Mouse (Mus musculus) lung, adult 2 months (tissue): ENCODE results near the gene Gcm1. TPM values are rescaled to one million over a fixed set of nuclear protein-coding genes. Genes with fewer than 3 reads are reported as not detected.

Source experiments
- DNase-seq: peaks from one replicate; pipeline ENCODE4 v3.0.0; 2022
- H3K4me1 ChIP-seq: fragments of 200-500 bp; 2 replicates; pipeline ENCODE4 v1.6.1; 2011; ENCODE audit warnings: low read length; ENCODE audit not compliant: control insufficient read depth, insufficient read depth
- H3K4me3 ChIP-seq: fragments of 200-500 bp; replicated peaks from 2 replicates; pipeline ENCODE3; 2011; ENCODE audit warnings: low read depth, mild to moderate bottlenecking, control low read depth, low read length; ENCODE audit errors: extremely low read depth
- CTCF ChIP-seq: fragments of 200-500 bp; IDR thresholded peaks from 2 replicates; pipeline ENCODE4 v1.5.1; 2011; ENCODE audit warnings: mild to moderate bottlenecking, low read length, control low read depth; ENCODE audit not compliant: insufficient read depth
- POLR2A ChIP-seq: fragments of 200-500 bp; IDR thresholded peaks from 2 replicates; pipeline ENCODE4 v1.6.1; 2011; ENCODE audit warnings: low read depth, mild to moderate bottlenecking, control low read depth, low read length, borderline replicate concordance; ENCODE audit errors: extremely low read depth
- WGBS: fragments of 180-500 bp; shearing (Covaris S2); methylation state at CpG from one replicate; pipeline ENCODE4 v1.1.7; 2018; 5-methylcytosine and 5-hydroxymethylcytosine counted together
- polyA plus RNA-seq: library from polyadenylated mRNA; depleted of rRNA; stranded (reverse); fragments of >200 nt; gene quantifications from 2 replicates; pipeline ENCODE4 v1.2.3, GENCODE M21; 2012; rRNA removed

Gene Gcm1
- not detected in 2 replicates for polyA plus RNA-seq

DNA sequence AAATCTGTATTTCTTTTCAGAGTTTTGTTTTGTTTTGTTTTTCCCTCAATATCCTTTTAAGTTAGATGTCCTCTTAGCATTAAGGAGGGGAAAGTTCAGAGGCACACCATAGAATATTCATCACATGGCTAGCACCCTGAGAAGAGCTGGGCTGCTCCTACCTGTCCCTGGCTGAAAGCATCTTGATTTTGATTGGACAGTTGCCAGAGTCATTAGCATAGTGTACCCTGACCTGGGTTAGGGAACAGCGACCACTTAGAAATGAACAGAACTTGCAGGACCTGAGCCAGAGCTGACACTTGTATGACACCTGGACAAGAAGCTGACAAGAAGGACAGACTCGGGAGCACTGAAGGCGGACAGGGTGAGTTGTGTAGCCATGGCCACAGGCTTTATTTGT lies at the start of gene Gcm1:
Gcm1 (plus strand) TSS at position 248 of the 400 bp plus-strand sequence.
- 56% methylated on average over 3 of the region's 3 CpGs for WGBS
- no peaks in the 10 kb centered on the region for H3K4me1 ChIP-seq
- TF ChIP-seq POLR2A (no peak), CTCF (no peak)
- no peak for DNase-seq
- H3K4me3 ChIP-seq, result no peak within 1 kb of the TSS

DNA sequence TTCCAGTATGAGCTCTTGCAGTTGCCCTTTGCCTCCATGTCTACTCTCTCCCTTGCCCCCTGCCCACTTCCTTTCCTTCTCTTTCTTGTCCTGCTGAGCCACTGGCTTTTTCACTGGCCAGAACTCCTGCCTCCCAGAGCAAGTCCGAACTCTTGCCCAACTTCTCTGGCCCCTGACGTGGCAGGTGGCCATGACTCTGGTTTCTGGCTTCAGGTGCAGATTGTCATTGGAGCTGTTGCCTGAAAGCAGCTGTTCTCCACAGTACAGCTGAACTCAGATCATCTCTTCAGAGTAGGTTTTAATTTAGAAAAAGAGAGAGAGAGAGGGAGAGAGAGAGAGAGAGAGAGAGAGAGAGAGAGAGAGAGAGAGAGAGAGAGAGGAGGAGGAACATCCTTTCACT lies 48.4 kb upstream of the Gcm1 start:
- Histone ChIP-seq H3K4me3 (no peak overlapping the region), H3K4me1 (peaks cover 5% of the 10 kb centered on the region)
- TF ChIP-seq POLR2A (no peak), CTCF (no peak)
- 47% methylated on average over 2 of the region's 2 CpGs for whole genome bisulfite sequencing
- DNase-seq, result no peak

DNA sequence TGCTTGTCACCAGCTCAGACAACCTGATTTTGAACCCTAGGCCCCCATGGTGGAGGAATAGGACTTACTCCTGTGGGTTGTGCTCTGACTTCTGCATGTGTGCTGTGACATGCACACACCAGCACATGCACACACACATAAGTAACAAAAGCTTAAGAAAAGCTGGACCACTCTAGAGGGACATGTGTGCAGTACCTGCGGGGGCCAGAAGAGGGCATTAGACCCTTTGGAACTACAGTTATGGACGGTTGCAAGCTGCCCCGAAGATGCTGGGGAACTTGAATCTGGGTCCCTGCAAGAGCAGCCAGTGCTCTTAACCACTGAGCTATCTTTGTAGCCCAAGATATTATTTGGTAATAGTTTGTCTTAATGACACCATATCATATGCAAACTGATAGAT lies 46.2 kb upstream of the Gcm1 start:
- no peak overlapping the region for H3K4me3 ChIP-seq
- H3K4me1 ChIP-seq, result peaks cover 5% of the 10 kb centered on the region
- WGBS, result 62% methylated on average over 3 of the region's 3 CpGs
- DNase-seq, result no peak
- TF ChIP-seq CTCF, result peak; percentile 59
- TF ChIP-seq POLR2A, result no peak

DNA sequence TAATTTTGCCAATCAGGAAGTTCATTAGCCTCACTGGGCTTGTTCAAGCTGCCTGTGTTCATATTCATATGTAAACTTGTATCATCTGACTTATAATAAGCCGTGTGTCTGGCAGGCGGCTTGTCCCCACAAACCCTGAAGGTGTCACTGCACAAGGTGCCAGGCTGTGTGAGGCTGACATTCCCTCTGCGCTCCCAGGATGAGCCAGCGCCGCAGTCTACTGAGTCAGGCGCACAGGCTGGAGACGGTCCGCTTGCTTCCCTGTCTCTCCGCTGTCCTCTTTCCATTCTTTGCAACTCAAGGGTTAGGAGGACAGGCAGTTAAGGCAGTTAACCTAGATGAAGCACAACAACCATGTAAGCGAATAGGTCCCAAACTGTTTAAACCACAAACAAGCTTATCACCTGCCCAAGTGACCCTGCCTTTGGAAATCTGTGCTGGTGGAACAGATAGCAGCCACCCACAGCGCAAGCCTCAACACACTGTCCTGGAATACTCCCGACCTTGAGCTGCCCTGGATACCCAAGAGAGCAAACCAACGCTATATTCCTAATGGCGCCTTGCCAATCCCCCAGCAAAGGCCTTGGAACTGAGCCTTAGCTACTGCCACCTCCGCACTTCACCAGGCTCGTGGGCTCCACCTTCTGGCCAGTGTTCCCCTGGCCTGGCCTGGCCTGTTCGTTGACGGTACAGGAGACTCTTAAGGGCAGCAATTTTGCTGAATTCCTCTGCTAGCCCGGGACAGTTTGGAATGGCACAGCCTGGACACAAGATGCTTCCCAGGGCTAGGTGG lies 45.3 kb upstream of the Gcm1 start:
- Histone ChIP-seq H3K4me1 (peaks cover 5% of the 10 kb centered on the region), H3K4me3 (no peak overlapping the region)
- TF ChIP-seq POLR2A, result no peak
- TF ChIP-seq CTCF, result peak; percentile 92
- 41% methylated on average over 19 of the region's 19 CpGs for WGBS
- peak; percentile 89 for DNase-seq

DNA sequence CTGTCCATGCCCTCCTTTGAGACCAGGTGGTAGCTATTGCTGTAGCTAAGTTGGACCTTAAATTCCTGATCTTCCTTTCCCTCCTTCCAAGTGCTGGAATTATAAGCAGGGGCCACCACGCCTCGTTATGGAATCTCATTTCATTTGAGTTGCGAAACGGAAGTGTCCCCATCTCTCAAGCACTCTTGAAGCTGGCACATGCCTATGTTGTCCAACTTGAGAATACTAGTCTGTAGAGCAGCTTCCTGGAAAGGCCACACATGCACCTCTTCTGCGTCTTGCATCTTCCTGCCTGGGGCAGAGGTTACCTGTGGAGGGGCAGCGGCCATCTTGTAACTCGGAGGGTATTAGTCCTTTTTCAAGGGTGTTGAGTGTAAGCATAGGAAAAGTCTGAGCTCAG lies 42.3 kb upstream of the Gcm1 start:
- 65% methylated on average over 7 of the region's 7 CpGs for WGBS
- H3K4me3 ChIP-seq, result no peak overlapping the region

DNA sequence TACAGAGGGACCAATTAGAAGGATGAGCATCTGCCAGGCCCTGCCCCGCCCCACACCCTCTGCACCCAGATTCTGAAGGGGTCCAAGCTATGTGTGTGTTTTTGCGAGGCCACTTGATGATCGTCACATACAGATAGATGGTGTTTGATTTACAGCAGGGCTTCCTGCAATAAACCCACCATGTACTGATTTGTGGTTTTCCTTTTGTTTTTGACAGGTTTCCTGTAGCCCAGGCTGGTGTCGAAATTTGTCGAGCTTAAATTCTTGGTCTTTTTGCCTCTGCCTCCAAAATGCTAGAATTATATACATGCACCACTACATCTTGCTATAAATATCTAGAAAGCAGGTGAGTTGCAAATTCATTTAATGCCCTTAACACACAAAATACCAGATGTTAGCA lies 41.5 kb upstream of the Gcm1 start:
- no peak for DNase-seq
- no peak overlapping the region for H3K4me3 ChIP-seq
- TF ChIP-seq POLR2A (no peak), CTCF (no peak)
- 75% methylated on average over 5 of the region's 5 CpGs for WGBS
- peaks cover 5% of the 10 kb centered on the region for H3K4me1 ChIP-seq

More for the DNA sequence above, 42.3 kb upstream of the Gcm1 start:
- peaks cover 5% of the 10 kb centered on the region for H3K4me1 ChIP-seq
- TF ChIP-seq CTCF, result no peak
- no peak for TF ChIP-seq POLR2A
- peak; percentile 74 for DNase-seq

DNA sequence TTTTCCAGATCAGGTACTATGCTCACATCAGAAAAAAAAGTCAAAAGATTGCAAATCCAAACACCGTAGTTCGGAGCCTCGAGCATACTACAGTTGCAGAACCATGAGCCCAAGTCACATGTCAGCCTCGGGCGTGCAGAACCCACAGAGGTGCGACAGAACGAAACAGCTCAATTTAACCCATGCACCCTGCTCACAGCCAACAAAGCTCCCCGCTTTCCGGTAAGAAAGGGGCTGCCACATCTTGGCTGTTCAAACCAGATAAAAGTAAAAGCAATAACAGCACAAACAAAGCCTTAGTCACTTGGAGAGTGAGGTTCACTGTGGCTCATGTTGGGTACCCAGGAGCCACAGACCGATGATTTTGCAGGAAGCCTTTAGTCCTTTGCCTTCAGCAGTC lies 41.0 kb upstream of the Gcm1 start:
- Histone ChIP-seq H3K4me1 (peaks cover 5% of the 10 kb centered on the region), H3K4me3 (no peak overlapping the region)
- DNase-seq, result no peak
- WGBS, result 78% methylated on average over 10 of the region's 10 CpGs
- TF ChIP-seq POLR2A (no peak), CTCF (no peak)

DNA sequence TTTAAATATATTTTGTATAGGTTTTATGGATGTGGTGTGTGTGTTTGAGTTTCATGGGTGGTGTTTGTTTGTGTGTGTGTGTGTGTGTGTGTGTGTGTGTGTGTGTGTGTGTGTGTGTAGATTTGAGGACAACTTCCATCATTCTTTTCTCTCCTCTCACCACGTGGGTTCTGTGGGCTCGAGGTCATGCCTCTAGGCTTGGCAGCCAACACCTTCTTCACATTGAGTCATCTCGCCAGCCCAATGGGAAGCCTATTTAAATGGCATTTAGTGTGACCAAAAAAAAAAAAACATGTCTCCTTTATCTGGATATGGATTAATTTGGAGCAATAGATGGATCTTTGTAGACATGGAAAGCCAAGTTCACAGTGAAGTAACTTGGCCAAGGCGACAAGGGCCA lies 39.7 kb upstream of the Gcm1 start:
- 80% methylated on average over 4 of the region's 4 CpGs for WGBS
- no peak overlapping the region for H3K4me3 ChIP-seq
- TF ChIP-seq CTCF (no peak), POLR2A (no peak)
- H3K4me1 ChIP-seq, result no peaks in the 10 kb centered on the region
- no peak for DNase-seq

DNA sequence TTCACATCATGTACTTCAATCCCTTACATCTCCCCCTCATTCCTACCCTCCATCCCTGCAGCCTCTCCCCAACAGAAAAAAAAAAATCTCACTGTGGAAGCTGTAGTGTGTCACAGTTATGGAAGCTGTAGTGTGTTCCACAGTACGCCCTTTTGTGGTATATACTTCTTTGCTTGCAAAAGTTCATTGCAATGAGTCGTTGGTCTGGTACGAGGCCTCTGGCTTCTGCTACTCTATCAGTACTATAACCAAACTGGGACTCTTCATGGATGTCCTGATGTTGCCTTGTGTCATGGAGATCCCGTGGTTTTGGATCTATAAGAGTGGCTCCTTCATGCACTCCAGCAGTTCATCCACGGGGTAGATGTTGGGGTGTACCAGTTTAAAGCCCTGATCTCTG lies 39.0 kb upstream of the Gcm1 start:
- Histone ChIP-seq H3K4me3 (no peak overlapping the region), H3K4me1 (no peaks in the 10 kb centered on the region)
- 86% methylated on average over 5 of the region's 5 CpGs for WGBS
- TF ChIP-seq CTCF (no peak), POLR2A (no peak)
- no peak for DNase-seq

DNA sequence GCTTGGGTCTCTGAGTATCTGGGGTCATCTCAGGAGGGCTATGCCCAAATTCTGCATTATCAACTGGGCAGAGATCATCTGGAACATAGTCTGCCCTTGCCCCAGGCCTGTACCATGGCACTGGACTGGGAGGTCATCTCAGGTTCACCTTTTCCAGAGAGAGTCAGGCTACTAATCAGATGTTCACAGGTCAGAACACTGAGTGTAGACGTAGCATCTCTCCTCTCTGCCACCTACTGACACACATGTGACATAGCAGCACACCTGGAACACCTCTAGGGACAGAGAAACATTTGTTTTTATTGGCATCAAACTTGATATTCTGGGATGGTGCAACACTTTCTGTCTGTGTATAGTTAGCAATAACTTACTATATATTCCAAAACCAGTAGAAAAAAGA lies 37.9 kb upstream of the Gcm1 start:
- TF ChIP-seq CTCF (0 out of 2 replicates have a peak, but pooled peaks have one; percentile 8), POLR2A (no peak)
- 46% methylated on average over 1 of the region's 1 CpGs for WGBS
- Histone ChIP-seq H3K4me1 (no peaks in the 10 kb centered on the region), H3K4me3 (no peak overlapping the region)
- DNase-seq, result no peak
